Mouse (Mus musculus): Measurements from ENCODE around the gene Thra.

GRCm38 (mm10) chr11:98754621-98755181, 14.3 kb downstream of the Thra start:
- TF ChIP-seq CTCF (IDR thresholded peaks at IDR 0.05; ENCODE audit: extremely low read depth, insufficient read depth, insufficient read length, insufficient replicate concordance) (peak; percentile 92), POLR2A (IDR thresholded peaks at IDR 0.05; ENCODE audit: low read depth, low read length) (no peak)

Data from spleen, adult 2 months (tissue).